Comparison of ENCODE assay signal across 18 mouse cellular contexts in the genomic region with DNA sequence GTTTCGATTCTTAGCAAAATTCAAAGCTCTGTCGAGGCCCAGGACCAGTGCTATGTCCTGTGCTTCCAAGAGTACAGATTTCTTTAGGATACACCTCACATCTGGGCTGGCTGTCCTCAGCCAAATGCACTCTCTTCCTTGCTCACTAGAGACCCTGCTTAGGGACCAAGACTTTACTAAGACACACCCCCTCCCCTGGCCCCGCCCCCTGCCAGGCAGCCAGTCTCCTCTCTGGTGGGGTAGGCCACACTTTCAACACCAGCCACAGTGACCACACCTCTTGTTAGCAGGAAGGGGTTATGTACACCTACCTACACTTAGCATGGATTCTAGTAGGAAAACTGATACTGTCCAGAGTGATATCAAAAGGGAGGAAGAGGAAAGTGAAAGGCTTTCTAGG.
DNase-seq lines count a peak whose midpoint lies in the region; ATAC-seq lines count a peak whose summit lies in the region.
"Had no signal": no experiment of that assay in that cellular context is flagged by ENCODE, and none has a peak within 500 bp of the region (broad histone marks: within the 10 kb centered on the region; RNA-seq: fewer than 3 reads in every experiment).

No protein-coding gene starts in this region.

- H3K9ac ChIP-seq in heart, embryonic 13.5 days = 0 out of 2 replicates have a peak overlapping the region, but pooled peaks have one; percentile 52
- H3K9ac ChIP-seq in neural tube, embryonic 15.5 days (replicated peaks) = no peak overlapping the region
- H3K9ac ChIP-seq: forebrain, postnatal 0 days; hindbrain, embryonic 15.5 days; limb, embryonic 13.5 days; midbrain, embryonic 13.5 days had no signal

- H3K4me3 ChIP-seq in heart, embryonic 13.5 days = no peak overlapping the region
- H3K4me3 ChIP-seq in neural tube, embryonic 15.5 days (replicated peaks) = no peak overlapping the region
- H3K4me3 ChIP-seq: hindbrain, embryonic 15.5 days; limb, embryonic 13.5 days; midbrain, embryonic 13.5 days had no signal

- DNase-seq in cerebellum, adult 11-12 months = peak; percentile 52
- DNase-seq in cerebellum, adult 8-10 months = no peak
- DNase-seq in heart, adult 18-20 months = no peak
- peak; percentile 60 to 70 for DNase-seq in kidney, postnatal 4 days
- no peak for DNase-seq in kidney, adult 18-20 months
- DNase-seq in induced T-regulatory cell, adult 2 months (ENCODE audit: low read depth) = peak; percentile 47
- DNase-seq: adrenal gland, postnatal 10 days; forebrain, postnatal 0 days; gastrocnemius, postnatal 10 days; lung, adult 2 months; lung, postnatal 4 days; right cerebral cortex, adult 18-20 months had no signal

- H3K4me2 ChIP-seq in heart, embryonic 13.5 days = peak overlapping the region; percentile 30
- H3K4me2 ChIP-seq in neural tube, embryonic 15.5 days = no peak overlapping the region
- H3K4me2 ChIP-seq: hindbrain, embryonic 15.5 days; limb, embryonic 13.5 days; midbrain, embryonic 13.5 days had no signal

- H3K27ac ChIP-seq in heart, embryonic 13.5 days (replicated peaks) = peak overlapping the region; percentile 94
- H3K27ac ChIP-seq in neural tube, embryonic 15.5 days (replicated peaks) = no peak overlapping the region
- H3K27ac ChIP-seq: hindbrain, embryonic 15.5 days; kidney, postnatal 0 days; limb, embryonic 13.5 days; midbrain, embryonic 13.5 days had no signal

- ATAC-seq in heart, embryonic 13.5 days (ENCODE audit: extremely low read depth, insufficient number of reproducible peaks, low FRiP score, low TSS enrichment) = no peak
- ATAC-seq in neural tube, embryonic 15.5 days (ENCODE audit: low FRiP score) = no peak
- ATAC-seq: forebrain, postnatal 0 days; midbrain, embryonic 13.5 days had no signal

- H3K36me3 ChIP-seq in heart, embryonic 13.5 days = no peaks in the 10 kb centered on the region
- H3K36me3 ChIP-seq in neural tube, embryonic 15.5 days = no peaks in the 10 kb centered on the region
- H3K36me3 ChIP-seq: hindbrain, embryonic 15.5 days; limb, embryonic 13.5 days; midbrain, embryonic 13.5 days had no signal

- H3K9me3 ChIP-seq in heart, embryonic 13.5 days = no peaks in the 10 kb centered on the region
- no peaks in the 10 kb centered on the region for H3K9me3 ChIP-seq in neural tube, embryonic 15.5 days (replicated peaks)
- H3K9me3 ChIP-seq: hindbrain, embryonic 15.5 days; limb, embryonic 13.5 days; midbrain, embryonic 13.5 days had no signal

- peaks cover 94% of the 10 kb centered on the region for H3K4me1 ChIP-seq in heart, embryonic 13.5 days
- H3K4me1 ChIP-seq in neural tube, embryonic 15.5 days = 0 out of 2 replicates have a peak, but pooled peaks cover 16% of the 10 kb centered on the region
- H3K4me1 ChIP-seq: hindbrain, embryonic 15.5 days had no signal

- WGBS in heart, embryonic 13.5 days = 55% methylated on average over 3 of the region's 3 CpGs
- 82% methylated on average over 3 of the region's 3 CpGs for WGBS in neural tube, embryonic 15.5 days

- no peaks in the 10 kb centered on the region for H3K27me3 ChIP-seq in heart, embryonic 13.5 days (replicated peaks)
- H3K27me3 ChIP-seq in neural tube, embryonic 15.5 days (replicated peaks) = no peaks in the 10 kb centered on the region
- H3K27me3 ChIP-seq: hindbrain, embryonic 15.5 days; limb, embryonic 13.5 days; midbrain, embryonic 13.5 days had no signal

Comparison
In these comparisons a context has a peak if more than half of its experiments do, and no peak if none do; other contexts are left out.
1. DNase-seq: peak in cerebellum, adult 11-12 months (single experiment), kidney, postnatal 4 days (2 of 2) and induced T-regulatory cell, adult 2 months (single experiment); none in cerebellum, adult 8-10 months (single experiment), heart, adult 18-20 months (0 of 2) and kidney, adult 18-20 months (single experiment).